Mouse (Mus musculus) kidney, embryonic 14.5 days (tissue): ENCODE measurements at regions not wholly inside any gene's neighbourhood (a gene's known extent, or its start where the extent isn't known, plus 50 kb on each side); places are given as distances from the start of the nearest gene placed in this dataset.

Experiments
- ATAC-seq: fragments of 200-750 bp; cut with Nextera tagmentation; 2 replicates; pipeline ENCODE4 v1.8.0; 2017; ENCODE audit warnings: moderate number of reproducible peaks, mild to moderate bottlenecking, moderate TSS enrichment, moderate library complexity; ENCODE audit not compliant: low FRiP score, low TSS enrichment
- H3K27ac ChIP-seq: fragments of 300-500 bp; sonication (generic); 2 replicates; pipeline ENCODE4 v1.5.1; 2014; ENCODE audit warnings: low read depth, mild to moderate bottlenecking, low read length, moderate library complexity, mixed read lengths
- H3K27me3 ChIP-seq: fragments of 300-500 bp; sonication (generic); 2 replicates; pipeline ENCODE4 v1.6.1; 2014; ENCODE audit warnings: mild to moderate bottlenecking, low read length; ENCODE audit not compliant: control insufficient read depth, insufficient read depth
- H3K36me3 ChIP-seq: fragments of 300-500 bp; sonication (generic); 2 replicates; pipeline ENCODE4 v1.6.1; 2014; ENCODE audit warnings: low read length, mixed read lengths; ENCODE audit not compliant: control insufficient read depth, insufficient read depth
- H3K4me1 ChIP-seq: fragments of 300-500 bp; sonication (generic); 2 replicates; pipeline ENCODE4 v1.6.1; 2014; ENCODE audit warnings: low read length, mixed read lengths; ENCODE audit not compliant: control insufficient read depth, insufficient read depth
- H3K4me2 ChIP-seq: fragments of 300-500 bp; sonication (generic); replicated peaks from 2 replicates; pipeline ENCODE4 v1.6.1; 2014; ENCODE audit warnings: low read depth, mild to moderate bottlenecking, low read length
- H3K4me3 ChIP-seq: fragments of 300-500 bp; sonication (generic); 2 replicates; pipeline ENCODE4 v1.5.1; 2014; ENCODE audit warnings: mild to moderate bottlenecking, low read length
- H3K9ac ChIP-seq: fragments of 300-500 bp; sonication (generic); 2 replicates; pipeline ENCODE4 v1.6.1; 2014; ENCODE audit warnings: low read depth, mild to moderate bottlenecking, low read length, moderate library complexity
- H3K9me3 ChIP-seq: fragments of 300-500 bp; sonication (generic); 2 replicates; pipeline ENCODE4 v1.6.1; 2016; ENCODE audit warnings: low read length; ENCODE audit not compliant: control insufficient read depth
- WGBS: fragments of 180-500 bp; shearing (Covaris S2); extraction: QIAGEN DNeasy Blood & Tissue Kit; methylation state at CpG from one replicate; pipeline ENCODE4 v1.1.7; 2014; 5-methylcytosine and 5-hydroxymethylcytosine counted together

DNA sequence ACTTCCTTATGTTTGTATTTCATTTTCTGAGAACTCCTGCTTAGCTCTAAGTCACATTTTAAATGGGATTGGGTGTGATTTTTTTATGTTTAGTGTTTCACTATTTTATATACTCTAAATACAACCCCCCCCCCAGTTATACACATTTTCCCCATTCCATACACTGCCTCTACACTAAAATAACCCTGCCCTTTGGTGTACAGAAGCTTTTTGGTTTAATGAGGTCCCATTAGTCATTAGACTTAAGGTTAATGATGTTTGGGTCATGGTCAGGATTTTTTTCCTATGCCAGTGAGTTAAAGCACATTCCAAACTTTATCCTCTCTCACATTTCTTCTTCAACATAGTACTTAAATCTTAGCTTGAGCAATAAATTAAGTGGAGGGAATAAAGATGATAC is 149.2 kb downstream of the Tinag start:
- H3K9me3 ChIP-seq: no peaks in the 10 kb centered on the region
- no peak overlapping the region for H3K4me3 ChIP-seq
- no peaks in the 10 kb centered on the region for H3K4me1 ChIP-seq
- no peaks in the 10 kb centered on the region for H3K27me3 ChIP-seq
- H3K27ac ChIP-seq: no peak overlapping the region
- no peaks in the 10 kb centered on the region for H3K36me3 ChIP-seq
- H3K4me2 ChIP-seq: no peak overlapping the region
- ATAC-seq: 0 out of 2 replicates have a peak, but pooled peaks have one; percentile 57
- no peak overlapping the region for H3K9ac ChIP-seq

- no peak overlapping the region for H3K27ac ChIP-seq
- no peaks in the 10 kb centered on the region for H3K36me3 ChIP-seq
- H3K4me1 ChIP-seq: no peaks in the 10 kb centered on the region
- no peaks in the 10 kb centered on the region for H3K9me3 ChIP-seq
- H3K4me3 ChIP-seq: no peak overlapping the region
- 68% methylated on average over 1 of the region's 1 CpGs for WGBS
- no peaks in the 10 kb centered on the region for H3K27me3 ChIP-seq
- no peak overlapping the region for H3K9ac ChIP-seq
- no peak for ATAC-seq
- H3K4me2 ChIP-seq: no peak overlapping the region
Measured at GRCm38 (mm10) chr9:76881830-76882229, 163.8 kb downstream of the Tinag start.

DNA sequence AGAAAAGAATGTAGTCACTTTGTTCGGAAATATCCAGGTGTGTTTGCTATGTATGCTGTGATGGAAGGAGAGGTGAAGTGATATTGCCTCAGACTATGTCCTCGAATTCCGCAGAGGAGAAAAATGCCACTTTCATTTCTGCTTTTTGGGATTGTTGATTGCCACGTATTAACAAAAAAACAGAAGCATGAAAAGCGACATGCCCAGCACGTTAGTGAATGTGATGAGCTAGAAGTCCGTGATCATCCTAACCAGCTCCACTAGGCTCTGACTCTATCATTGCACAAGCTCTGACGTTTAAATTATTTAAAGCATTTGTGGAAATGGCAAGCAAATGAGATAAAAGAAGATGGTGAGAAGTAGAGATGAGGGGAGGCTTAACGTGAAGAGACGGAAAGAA is 169.6 kb downstream of the Tinag start:
- H3K4me3 ChIP-seq: no peak overlapping the region
- no peaks in the 10 kb centered on the region for H3K9me3 ChIP-seq
- H3K27ac ChIP-seq: no peak overlapping the region
- H3K9ac ChIP-seq: no peak overlapping the region
- H3K27me3 ChIP-seq: no peaks in the 10 kb centered on the region
- no peaks in the 10 kb centered on the region for H3K36me3 ChIP-seq
- no peaks in the 10 kb centered on the region for H3K4me1 ChIP-seq
- ATAC-seq: no peak
- H3K4me2 ChIP-seq: no peak overlapping the region
- WGBS: 90% methylated on average over 10 of the region's 10 CpGs

DNA sequence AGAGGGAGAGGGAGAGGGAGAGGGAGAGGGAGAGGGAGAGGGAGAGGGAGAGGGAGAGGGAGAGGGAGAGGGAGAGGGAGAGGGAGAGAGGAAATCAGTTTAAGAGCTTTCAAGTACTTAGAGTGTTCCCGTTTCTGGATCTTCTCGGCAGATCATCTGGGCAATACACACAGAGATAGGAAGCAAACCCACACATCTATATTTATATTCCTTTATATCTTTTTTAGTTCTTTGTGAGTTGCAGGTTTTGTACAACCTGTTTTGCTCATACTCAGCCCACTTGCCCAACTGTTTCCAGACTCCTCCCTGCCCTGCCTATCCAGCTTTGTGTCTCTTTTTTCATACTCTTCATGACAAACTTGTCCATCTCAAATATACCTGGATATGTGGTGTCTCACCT is 173.2 kb downstream of the Tinag start:
- WGBS: 83% methylated on average over 2 of the region's 2 CpGs

GRCm38 (mm10) chr9:76869635-76870034 is 176.0 kb downstream of the Tinag start:
- 87% methylated on average over 2 of the region's 2 CpGs for WGBS

More for the DNA sequence above, 173.2 kb downstream of the Tinag start:
- Histone ChIP-seq H3K4me2 (no peak overlapping the region), H3K36me3 (no peaks in the 10 kb centered on the region), H3K4me1 (no peaks in the 10 kb centered on the region), H3K4me3 (no peak overlapping the region), H3K27me3 (no peaks in the 10 kb centered on the region), H3K9ac (no peak overlapping the region), H3K27ac (no peak overlapping the region), H3K9me3 (no peaks in the 10 kb centered on the region)
- no peak for ATAC-seq

GRCm38 (mm10) chr9:76868633-76869032 is 177.0 kb downstream of the Tinag start:
- Histone ChIP-seq H3K27ac (no peak overlapping the region), H3K27me3 (no peaks in the 10 kb centered on the region), H3K4me3 (no peak overlapping the region), H3K4me2 (no peak overlapping the region), H3K9me3 (no peaks in the 10 kb centered on the region), H3K4me1 (no peaks in the 10 kb centered on the region), H3K9ac (no peak overlapping the region), H3K36me3 (no peaks in the 10 kb centered on the region)
- no peak for ATAC-seq
- WGBS: 75% methylated on average over 1 of the region's 1 CpGs

More at GRCm38 (mm10) chr9:76869635-76870034, 176.0 kb downstream of the Tinag start:
- H3K4me2 ChIP-seq: no peak overlapping the region
- no peaks in the 10 kb centered on the region for H3K36me3 ChIP-seq
- H3K4me1 ChIP-seq: no peaks in the 10 kb centered on the region
- no peak overlapping the region for H3K4me3 ChIP-seq
- H3K27ac ChIP-seq: no peak overlapping the region
- H3K9me3 ChIP-seq: no peaks in the 10 kb centered on the region
- H3K27me3 ChIP-seq: no peaks in the 10 kb centered on the region
- no peak for ATAC-seq
- no peak overlapping the region for H3K9ac ChIP-seq

GRCm38 (mm10) chr9:76822173-76822572 is 223.4 kb downstream of the Tinag start:
- H3K4me1 ChIP-seq: no peaks in the 10 kb centered on the region
- H3K4me2 ChIP-seq: no peak overlapping the region
- H3K9ac ChIP-seq: no peak overlapping the region
- H3K9me3 ChIP-seq: no peaks in the 10 kb centered on the region
- 86% methylated on average over 3 of the region's 3 CpGs for WGBS
- H3K27ac ChIP-seq: no peak overlapping the region
- H3K27me3 ChIP-seq: no peaks in the 10 kb centered on the region
- ATAC-seq: no peak
- no peak overlapping the region for H3K4me3 ChIP-seq
- H3K36me3 ChIP-seq: no peaks in the 10 kb centered on the region

- no peaks in the 10 kb centered on the region for H3K36me3 ChIP-seq
- no peak overlapping the region for H3K4me3 ChIP-seq
- H3K27ac ChIP-seq: no peak overlapping the region
- H3K4me1 ChIP-seq: no peaks in the 10 kb centered on the region
- 86% methylated on average over 2 of the region's 2 CpGs for WGBS
- H3K9ac ChIP-seq: no peak overlapping the region
- no peak overlapping the region for H3K4me2 ChIP-seq
- ATAC-seq: no peak
- no peaks in the 10 kb centered on the region for H3K27me3 ChIP-seq
- no peaks in the 10 kb centered on the region for H3K9me3 ChIP-seq
Measured at GRCm38 (mm10) chr9:76794951-76795350, 228.0 kb upstream of the Fam83b start.

GRCm38 (mm10) chr9:76788654-76789053 is 221.7 kb upstream of the Fam83b start:
- Histone ChIP-seq H3K27me3 (no peaks in the 10 kb centered on the region), H3K4me2 (no peak overlapping the region), H3K4me3 (no peak overlapping the region), H3K4me1 (no peaks in the 10 kb centered on the region), H3K9me3 (no peaks in the 10 kb centered on the region), H3K36me3 (no peaks in the 10 kb centered on the region), H3K9ac (no peak overlapping the region), H3K27ac (no peak overlapping the region)
- 61% methylated on average over 1 of the region's 1 CpGs for WGBS
- no peak for ATAC-seq
